Mouse (Mus musculus): Measurements from ENCODE around the gene Timm22. TPM values are rescaled to one million over a fixed set of nuclear protein-coding genes. Genes with fewer than 3 reads are reported as not detected.
A peak's percentile ranks its signal among the peaks of the same experiment; 100 is the strongest.

The Timm22 gene
- polyA plus RNA-seq (2014; fragmentation: Nextera tagmentation; extraction: Ambion mirVana) = 93.4 and 96.2 TPM in 2 replicates

DNA sequence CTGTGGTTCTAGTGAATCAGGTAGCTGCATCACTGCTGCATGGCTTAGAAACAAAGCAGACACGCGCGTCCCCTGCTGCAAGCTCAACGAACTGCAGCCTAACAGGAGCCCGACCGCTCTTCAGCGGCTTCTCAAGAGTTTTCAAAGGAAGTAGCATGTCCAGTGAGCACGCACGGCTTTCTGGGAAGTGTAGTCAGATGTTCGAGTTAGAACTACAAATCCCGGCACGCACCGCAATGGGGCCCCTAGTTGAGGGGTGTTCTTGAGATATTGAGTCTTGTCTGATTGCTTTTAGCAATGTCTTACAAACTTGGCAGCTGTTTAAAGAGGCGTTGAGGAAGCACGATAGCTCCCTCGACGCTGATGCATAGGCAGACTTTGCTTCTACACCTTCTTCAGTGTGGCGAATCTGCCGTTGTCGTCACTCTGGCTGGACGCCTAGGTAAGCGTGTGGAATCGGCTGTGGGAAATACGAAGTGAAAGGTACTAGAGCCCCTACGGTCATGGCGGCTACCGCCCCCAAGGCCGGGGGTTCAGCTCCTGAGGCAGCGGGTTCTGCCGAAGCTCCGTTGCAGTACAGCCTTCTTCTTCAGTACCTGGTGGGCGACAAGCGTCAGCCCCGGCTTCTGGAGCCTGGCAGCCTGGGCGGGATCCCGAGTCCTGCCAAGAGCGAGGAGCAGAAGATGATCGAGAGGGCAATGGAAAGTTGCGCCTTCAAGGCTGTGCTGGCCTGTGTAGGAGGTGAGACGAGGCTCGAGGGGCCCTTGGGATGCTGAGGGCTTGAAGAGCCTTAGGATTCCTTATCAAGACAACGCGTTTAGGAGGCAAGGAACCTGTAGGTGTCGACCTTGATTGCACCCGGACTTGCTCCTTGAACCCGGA lies at the start of gene Timm22:
Gene Timm22 (plus strand): TSS at position 251 of the 882 bp plus-strand sequence.
- peak; percentile 91 for ATAC-seq (ENCODE audit: insufficient number of reproducible peaks, insufficient read depth, low FRiP score, low read depth)
- H3K9me3 ChIP-seq (ENCODE audit: control insufficient read depth, low read length) = no peaks in the 10 kb centered on the region

GRCm38 (mm10) chr11:76357464-76357863 lies 49.3 kb upstream of the Timm22 start:
- peak; percentile 11; the same call in 1 of the 2 replicates for ATAC-seq (ENCODE audit: insufficient number of reproducible peaks, insufficient read depth, low FRiP score, low read depth)
- Histone ChIP-seq H3K4me2 (ENCODE audit: low read length) (no peak overlapping the region), H3K4me3 (ENCODE audit: control insufficient read depth in 1 of 2, insufficient read depth in 1 of 2, low read depth in 1 of 2, low read length in 2 of 2) (no peak overlapping the region), H3K9ac (ENCODE audit: low read length) (no peak overlapping the region), H3K27ac (replicated peaks in 1 of 2; ENCODE audit: control insufficient read depth in 1 of 2, insufficient read depth in 1 of 2, low read depth in 2 of 2, low read length in 2 of 2) (peak overlapping the region in 1 of 2 experiments; percentile 63; a peak in 1 of 4 replicates), H3K9me3 (ENCODE audit: control insufficient read depth, low read length) (no peaks in the 10 kb centered on the region), H3K4me1 (ENCODE audit: control insufficient read depth in 2 of 2, insufficient read depth in 2 of 2, low read length in 2 of 2) (peaks cover 20 to 43% of the 10 kb centered on the region in 2 experiments), H3K27me3 (ENCODE audit: control insufficient read depth, insufficient read depth, low read length) (no peaks in the 10 kb centered on the region), H3K36me3 (ENCODE audit: control insufficient read depth, insufficient read depth, low read length) (no peaks in the 10 kb centered on the region)
- WGBS = 64% methylated on average over 12 of the region's 12 CpGs

More for the DNA sequence above, at the start of gene Timm22:
- Histone ChIP-seq H3K9ac (ENCODE audit: low read length) (peak within 1 kb of the TSS; percentile 99), H3K4me2 (ENCODE audit: low read length) (peak within 1 kb of the TSS; percentile 92), H3K4me3 (ENCODE audit: control insufficient read depth in 1 of 2, insufficient read depth in 1 of 2, low read depth in 1 of 2, low read length in 2 of 2) (peak within 1 kb of the TSS; percentile 99), H3K4me1 (ENCODE audit: control insufficient read depth in 2 of 2, insufficient read depth in 2 of 2, low read length in 2 of 2) (peaks cover 0 to 7% of the 10 kb centered on the region in 2 experiments; a peak in 1 of 4 replicates), H3K27ac (replicated peaks in 1 of 2; ENCODE audit: control insufficient read depth in 1 of 2, insufficient read depth in 1 of 2, low read depth in 2 of 2, low read length in 2 of 2) (peak within 1 kb of the TSS; percentile 82 to 96), H3K36me3 (ENCODE audit: control insufficient read depth, insufficient read depth, low read length) (peaks cover 19% of the 10 kb centered on the region), H3K27me3 (ENCODE audit: control insufficient read depth, insufficient read depth, low read length) (no peaks in the 10 kb centered on the region; the same call in 1 of the 2 replicates)
- under 1% methylated on average over 46 of the region's 46 CpGs for WGBS

- Histone ChIP-seq H3K36me3 (ENCODE audit: control insufficient read depth, insufficient read depth, low read length) (no peaks in the 10 kb centered on the region), H3K4me2 (ENCODE audit: low read length) (0 out of 2 replicates have a peak overlapping the region, but pooled peaks have one; percentile 16), H3K27ac (replicated peaks in 1 of 2; ENCODE audit: control insufficient read depth in 1 of 2, insufficient read depth in 1 of 2, low read depth in 2 of 2, low read length in 2 of 2) (peak overlapping the region; percentile 25 to 63; a peak in 3 of 4 replicates), H3K27me3 (ENCODE audit: control insufficient read depth, insufficient read depth, low read length) (no peaks in the 10 kb centered on the region), H3K4me1 (ENCODE audit: control insufficient read depth in 2 of 2, insufficient read depth in 2 of 2, low read length in 2 of 2) (peaks cover 27 to 53% of the 10 kb centered on the region in 2 experiments), H3K9me3 (ENCODE audit: control insufficient read depth, low read length) (no peaks in the 10 kb centered on the region), H3K4me3 (ENCODE audit: control insufficient read depth in 1 of 2, insufficient read depth in 1 of 2, low read depth in 1 of 2, low read length in 2 of 2) (no peak overlapping the region), H3K9ac (ENCODE audit: low read length) (no peak overlapping the region)
- WGBS = 57% methylated on average over 14 of the region's 14 CpGs
- no peak for ATAC-seq (ENCODE audit: insufficient number of reproducible peaks, insufficient read depth, low FRiP score, low read depth)
Measured at GRCm38 (mm10) chr11:76358628-76359320, 48.0 kb upstream of the Timm22 start.

DNA sequence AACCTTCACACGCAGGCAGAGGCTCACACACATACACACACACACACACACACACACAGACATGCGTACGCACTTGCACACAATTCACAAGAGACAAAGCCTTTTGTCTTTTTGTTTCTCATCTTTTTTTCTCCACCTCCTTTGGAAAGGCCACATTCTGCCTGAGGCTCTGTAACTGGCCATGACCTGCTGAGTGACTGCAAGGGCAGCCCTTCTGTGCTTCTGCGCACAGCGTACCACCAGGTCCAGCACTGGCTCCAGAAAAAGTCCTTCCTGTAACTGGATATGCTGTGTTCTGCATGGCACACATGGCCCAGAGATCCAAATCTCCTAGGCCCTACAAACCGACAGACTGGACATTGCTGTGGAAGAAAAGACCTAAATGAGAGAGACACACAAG lies 46.5 kb upstream of the Timm22 start:
- H3K27ac ChIP-seq (replicated peaks in 1 of 2; ENCODE audit: control insufficient read depth in 1 of 2, insufficient read depth in 1 of 2, low read depth in 2 of 2, low read length in 2 of 2) = no peak overlapping the region
- 81% methylated on average over 6 of the region's 6 CpGs for WGBS
- no peaks in the 10 kb centered on the region for H3K27me3 ChIP-seq (ENCODE audit: control insufficient read depth, insufficient read depth, low read length)
- ATAC-seq (ENCODE audit: insufficient number of reproducible peaks, insufficient read depth, low FRiP score, low read depth) = no peak
- H3K4me2 ChIP-seq (ENCODE audit: low read length) = no peak overlapping the region
- no peak overlapping the region for H3K9ac ChIP-seq (ENCODE audit: low read length)
- peaks cover 27 to 56% of the 10 kb centered on the region in 2 experiments for H3K4me1 ChIP-seq (ENCODE audit: control insufficient read depth in 2 of 2, insufficient read depth in 2 of 2, low read length in 2 of 2)
- no peak overlapping the region for H3K4me3 ChIP-seq (ENCODE audit: control insufficient read depth in 1 of 2, insufficient read depth in 1 of 2, low read depth in 1 of 2, low read length in 2 of 2)
- no peaks in the 10 kb centered on the region for H3K9me3 ChIP-seq (ENCODE audit: control insufficient read depth, low read length)
- H3K36me3 ChIP-seq (ENCODE audit: control insufficient read depth, insufficient read depth, low read length) = no peaks in the 10 kb centered on the region

DNA sequence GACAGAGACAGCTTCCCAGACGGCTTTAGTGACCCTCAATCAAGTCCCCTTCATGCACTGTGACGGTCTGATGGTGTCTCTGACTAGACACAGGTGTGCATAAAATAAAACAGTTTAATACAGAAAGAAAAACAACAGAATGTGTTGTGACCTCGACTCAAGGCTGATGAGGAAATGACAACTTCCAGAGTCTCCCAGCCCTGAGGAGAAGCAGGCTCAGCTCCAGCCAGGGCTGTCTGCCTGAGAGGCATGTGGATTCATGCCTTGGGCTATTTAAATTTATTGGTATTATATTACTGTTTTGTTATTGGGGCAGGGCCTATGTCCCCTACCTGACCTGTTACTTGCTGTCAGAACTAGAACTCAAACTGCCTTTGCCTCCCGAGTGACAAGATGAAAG lies 45.3 kb upstream of the Timm22 start:
- Histone ChIP-seq H3K4me1 (ENCODE audit: control insufficient read depth in 2 of 2, insufficient read depth in 2 of 2, low read length in 2 of 2) (peaks cover 24 to 48% of the 10 kb centered on the region in 2 experiments), H3K9ac (ENCODE audit: low read length) (no peak overlapping the region), H3K36me3 (ENCODE audit: control insufficient read depth, insufficient read depth, low read length) (0 out of 2 replicates have a peak, but pooled peaks cover 4% of the 10 kb centered on the region), H3K27me3 (ENCODE audit: control insufficient read depth, insufficient read depth, low read length) (no peaks in the 10 kb centered on the region), H3K4me2 (ENCODE audit: low read length) (no peak overlapping the region), H3K9me3 (ENCODE audit: control insufficient read depth, low read length) (no peaks in the 10 kb centered on the region), H3K4me3 (ENCODE audit: control insufficient read depth in 1 of 2, insufficient read depth in 1 of 2, low read depth in 1 of 2, low read length in 2 of 2) (no peak overlapping the region), H3K27ac (replicated peaks in 1 of 2; ENCODE audit: control insufficient read depth in 1 of 2, insufficient read depth in 1 of 2, low read depth in 2 of 2, low read length in 2 of 2) (no peak overlapping the region)
- WGBS = 62% methylated on average over 4 of the region's 4 CpGs
- no peak for ATAC-seq (ENCODE audit: insufficient number of reproducible peaks, insufficient read depth, low FRiP score, low read depth)

- WGBS = 7% methylated on average over 6 of the region's 6 CpGs
- no peak overlapping the region for H3K9ac ChIP-seq (ENCODE audit: low read length)
- no peaks in the 10 kb centered on the region for H3K9me3 ChIP-seq (ENCODE audit: control insufficient read depth, low read length)
- no peak for ATAC-seq (ENCODE audit: insufficient number of reproducible peaks, insufficient read depth, low FRiP score, low read depth)
- no peak overlapping the region for H3K4me3 ChIP-seq (ENCODE audit: control insufficient read depth in 1 of 2, insufficient read depth in 1 of 2, low read depth in 1 of 2, low read length in 2 of 2)
- H3K36me3 ChIP-seq (ENCODE audit: control insufficient read depth, insufficient read depth, low read length) = 0 out of 2 replicates have a peak, but pooled peaks cover 4% of the 10 kb centered on the region
- H3K4me1 ChIP-seq (ENCODE audit: control insufficient read depth in 2 of 2, insufficient read depth in 2 of 2, low read length in 2 of 2) = peaks cover 17 to 42% of the 10 kb centered on the region in 2 experiments
- H3K27me3 ChIP-seq (ENCODE audit: control insufficient read depth, insufficient read depth, low read length) = no peaks in the 10 kb centered on the region
- peak overlapping the region; percentile 2; the same call in 1 of the 2 replicates for H3K4me2 ChIP-seq (ENCODE audit: low read length)
- peak overlapping the region; percentile 21 to 25; a peak in 3 of 4 replicates for H3K27ac ChIP-seq (replicated peaks in 1 of 2; ENCODE audit: control insufficient read depth in 1 of 2, insufficient read depth in 1 of 2, low read depth in 2 of 2, low read length in 2 of 2)
Measured at GRCm38 (mm10) chr11:76363178-76363577, 43.6 kb upstream of the Timm22 start.

DNA sequence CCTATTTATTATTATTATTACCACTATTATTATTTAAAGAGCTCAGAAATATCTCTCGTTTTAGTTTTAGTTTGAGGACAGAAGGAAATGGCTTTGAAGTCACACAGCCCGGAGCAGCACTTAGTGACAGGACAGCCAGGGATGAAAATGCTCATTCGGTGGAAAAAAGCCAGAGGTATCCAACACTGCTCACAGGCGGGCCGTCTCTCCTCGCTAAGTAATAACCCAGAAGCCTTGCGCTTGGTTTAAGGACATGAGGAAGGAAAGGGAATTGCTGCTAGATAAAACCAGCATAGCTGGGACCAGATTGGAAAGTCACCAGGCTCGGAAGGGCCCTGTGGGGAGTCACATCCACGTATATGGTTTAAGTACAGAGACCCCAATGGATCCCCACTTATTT lies 43.1 kb upstream of the Timm22 start:
- Histone ChIP-seq H3K27me3 (ENCODE audit: control insufficient read depth, insufficient read depth, low read length) (no peaks in the 10 kb centered on the region), H3K4me2 (ENCODE audit: low read length) (peak overlapping the region; percentile 2), H3K27ac (replicated peaks in 1 of 2; ENCODE audit: control insufficient read depth in 1 of 2, insufficient read depth in 1 of 2, low read depth in 2 of 2, low read length in 2 of 2) (peak overlapping the region; percentile 21 to 53; a peak in 3 of 4 replicates), H3K4me3 (ENCODE audit: control insufficient read depth in 1 of 2, insufficient read depth in 1 of 2, low read depth in 1 of 2, low read length in 2 of 2) (no peak overlapping the region), H3K36me3 (ENCODE audit: control insufficient read depth, insufficient read depth, low read length) (0 out of 2 replicates have a peak, but pooled peaks cover 4% of the 10 kb centered on the region), H3K9me3 (ENCODE audit: control insufficient read depth, low read length) (no peaks in the 10 kb centered on the region), H3K4me1 (ENCODE audit: control insufficient read depth in 2 of 2, insufficient read depth in 2 of 2, low read length in 2 of 2) (peaks cover 16 to 39% of the 10 kb centered on the region in 2 experiments), H3K9ac (ENCODE audit: low read length) (peak overlapping the region; percentile 21; the same call in 1 of the 2 replicates)
- ATAC-seq (ENCODE audit: insufficient number of reproducible peaks, insufficient read depth, low FRiP score, low read depth) = no peak
- 17% methylated on average over 9 of the region's 9 CpGs for WGBS
